In the genomic region with DNA sequence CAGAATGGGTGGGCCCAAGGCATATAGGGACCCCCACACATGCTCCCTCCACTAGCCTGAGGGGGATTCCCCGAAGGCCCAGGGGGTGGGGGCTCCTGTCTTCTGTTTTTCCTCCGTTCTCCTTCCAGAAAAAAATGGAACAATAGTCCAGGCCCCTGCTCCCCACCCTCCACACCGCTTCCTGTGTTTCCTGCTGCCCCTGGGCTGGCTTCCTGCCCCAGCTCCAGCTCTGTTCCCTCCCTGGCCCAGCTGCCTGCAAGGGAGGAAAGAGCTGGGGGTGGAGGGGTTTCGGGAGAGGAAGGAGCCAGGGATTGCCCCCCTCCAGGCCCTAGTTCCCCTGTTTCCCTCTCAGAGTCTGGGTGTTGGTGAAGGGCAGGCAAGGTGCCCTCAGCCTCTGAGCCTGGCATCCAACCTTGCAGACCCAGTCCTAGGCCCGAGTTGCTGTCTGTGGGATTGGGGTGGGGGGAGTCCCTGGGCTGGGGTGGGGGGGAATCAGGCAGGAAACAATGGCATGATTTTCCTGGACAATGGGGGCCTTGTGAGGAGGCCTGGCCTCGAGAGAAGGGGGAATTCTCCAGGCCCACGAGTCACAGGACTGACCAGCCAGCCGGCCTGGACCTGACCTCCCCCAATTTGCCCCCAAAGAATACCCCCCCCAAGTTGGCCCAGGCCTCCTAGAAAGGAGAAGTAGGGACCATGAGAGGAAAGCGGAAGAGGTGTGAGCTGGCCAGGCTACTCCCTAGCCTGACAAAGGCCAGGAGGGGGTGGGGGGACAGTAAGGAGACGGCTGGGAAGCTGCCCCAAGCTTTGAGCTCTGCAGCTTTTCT, we compare ENCODE assay signal across 1 mouse cellular context.
TF ChIP-seq lines count a peak whose summit lies in the region.

No protein-coding gene starts in this region.

TF ChIP-seq in MEL, 35 proteins besides CTCF, POLR2A, EP300 and RAD21:
- TF ChIP-seq MAFK (IDR thresholded peaks at IDR 0.05; ENCODE audit: borderline replicate concordance, low read depth, low read length) (no peak), MXI1 (IDR thresholded peaks at IDR 0.05; ENCODE audit: low read depth, low read length) (no peak), E2F4 (IDR thresholded peaks at IDR 0.05; ENCODE audit: borderline replicate concordance, low read depth, low read length) (no peak), TBP (IDR thresholded peaks at IDR 0.05; ENCODE audit: low read depth, low read length) (no peak), NELFE (IDR thresholded peaks at IDR 0.05; ENCODE audit: low read depth, low read length) (no peak), POLR2AphosphoS2 (IDR thresholded peaks at IDR 0.05; ENCODE audit: low read length) (no peak), UBTF (IDR thresholded peaks at IDR 0.05; ENCODE audit: borderline replicate concordance, insufficient read depth, low read depth, low read length) (no peak), RCOR1 (IDR thresholded peaks at IDR 0.05; ENCODE audit: low read depth, low read length) (no peak), ZKSCAN1 (IDR thresholded peaks at IDR 0.05; ENCODE audit: low read depth, low read length) (no peak), GATA1 (IDR thresholded peaks at IDR 0.05; ENCODE audit: low read depth, low read length) (no peak), JUND (IDR thresholded peaks at IDR 0.05; ENCODE audit: low read depth, low read length) (no peak), SMC3 (IDR thresholded peaks at IDR 0.05; ENCODE audit: low read depth, low read length) (no peak), CHD1 (IDR thresholded peaks at IDR 0.05; ENCODE audit: low read depth, low read length) (no peak), BHLHE40 (IDR thresholded peaks at IDR 0.05; ENCODE audit: borderline replicate concordance, low read depth, low read length) (no peak), NRF1 (IDR thresholded peaks at IDR 0.05; ENCODE audit: insufficient read depth, low read depth, low read length, poor library complexity, severe bottlenecking) (no peak), ETS1 (IDR thresholded peaks at IDR 0.05; ENCODE audit: low read depth, low read length) (no peak), ZMIZ1 (IDR thresholded peaks at IDR 0.05; ENCODE audit: low read depth, low read length) (no peak), USF2 (IDR thresholded peaks at IDR 0.05; ENCODE audit: borderline replicate concordance in 1 of 2, insufficient read depth in 1 of 2, low read depth in 1 of 2, low read length in 2 of 2) (no peak)
